In the genomic region with DNA sequence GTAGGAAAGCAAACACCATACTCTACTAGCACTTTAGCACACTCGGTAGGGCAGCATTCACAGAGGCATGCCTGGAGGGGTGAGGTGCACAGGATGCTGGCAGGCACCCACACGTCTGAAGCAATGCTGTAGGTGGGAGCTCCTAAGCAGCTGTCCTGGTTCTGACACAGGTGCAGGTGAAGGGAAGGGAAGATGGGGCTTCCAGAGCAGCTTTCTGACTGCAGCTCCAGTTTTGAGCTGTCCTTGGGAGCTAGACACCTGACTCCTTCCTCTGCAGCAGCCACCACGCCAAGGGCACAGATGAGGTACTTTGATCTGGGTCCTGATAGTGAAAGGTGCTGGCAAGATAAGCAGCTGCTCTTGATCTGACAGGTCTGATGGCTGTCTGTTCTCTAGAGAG, we compare ENCODE assay signal across 9 mouse cellular contexts. TPM values are rescaled to one million over a fixed set of nuclear protein-coding genes. Genes with fewer than 3 reads are reported as not detected.
DNase-seq lines count a peak whose midpoint lies in the region; ATAC-seq and TF ChIP-seq lines count a peak whose summit lies in the region.
"Had no signal": no experiment of that assay in that cellular context is flagged by ENCODE, and none has a peak within 500 bp of the region (broad histone marks: within the 10 kb centered on the region; RNA-seq: fewer than 3 reads in every experiment).

No protein-coding gene starts in this region.

- no peaks in the 10 kb centered on the region for H3K4me1 ChIP-seq in forebrain, postnatal 0 days (ENCODE audit: insufficient read depth)
- H3K4me1 ChIP-seq in forebrain, embryonic 14.5 days (ENCODE audit: control insufficient read depth, insufficient read depth, low read length): no peaks in the 10 kb centered on the region; the same call in 1 of the 2 replicates
- peaks cover 8 to 25% of the 10 kb centered on the region in 2 experiments for H3K4me1 ChIP-seq in MEL (ENCODE audit: control insufficient read depth in 1 of 2, insufficient read depth in 2 of 2, low read length in 2 of 2)
- H3K4me1 ChIP-seq in stomach, postnatal 0 days (replicated peaks; ENCODE audit: control insufficient read depth, insufficient read depth): peaks cover 4% of the 10 kb centered on the region; the same call in 1 of the 2 replicates

- no peak for TF ChIP-seq RAD21 in MEL (IDR thresholded peaks at IDR 0.05; ENCODE audit: low read depth, low read length)

- H3K27me3 ChIP-seq in forebrain, postnatal 0 days (ENCODE audit: insufficient read depth, low read length): no peaks in the 10 kb centered on the region
- no peaks in the 10 kb centered on the region for H3K27me3 ChIP-seq in forebrain, embryonic 14.5 days (replicated peaks; ENCODE audit: control insufficient read depth, insufficient read depth, low read length)
- H3K27me3 ChIP-seq in MEL (ENCODE audit: control insufficient read depth in 1 of 2, insufficient read depth in 2 of 2, low read length in 2 of 2): no peaks in the 10 kb centered on the region
- H3K27me3 ChIP-seq in stomach, postnatal 0 days (ENCODE audit: control insufficient read depth, insufficient read depth, low read length): no peaks in the 10 kb centered on the region
- H3K27me3 ChIP-seq: midbrain, embryonic 15.5 days had no signal

- no peak for TF ChIP-seq EP300 in MEL (IDR thresholded peaks at IDR 0.05; ENCODE audit: low read depth in 1 of 2, low read length in 2 of 2)
- TF ChIP-seq EP300 in stomach, postnatal 0 days (optimal IDR thresholded peaks at IDR 0.05): no peak

- H3K9ac ChIP-seq in forebrain, postnatal 0 days: no peak overlapping the region
- no peak overlapping the region for H3K9ac ChIP-seq in forebrain, embryonic 14.5 days (ENCODE audit: low read length)
- no peak overlapping the region for H3K9ac ChIP-seq in MEL (ENCODE audit: control insufficient read depth, low read depth, low read length, poor library complexity, severe bottlenecking)
- no peak overlapping the region for H3K9ac ChIP-seq in stomach, postnatal 0 days (ENCODE audit: low read length)
- H3K9ac ChIP-seq: midbrain, embryonic 15.5 days had no signal

- no peaks in the 10 kb centered on the region for H3K79me2 ChIP-seq in MEL (ENCODE audit: control insufficient read depth, insufficient read depth, low read length, poor library complexity)

- ATAC-seq in forebrain, postnatal 0 days: no peak
- no peak for ATAC-seq in forebrain, embryonic 14.5 days
- no peak for ATAC-seq in stomach, postnatal 0 days (ENCODE audit: low FRiP score, low TSS enrichment)
- ATAC-seq: midbrain, embryonic 15.5 days had no signal

- no peak overlapping the region for H3K4me3 ChIP-seq in forebrain, postnatal 0 days (ENCODE audit: low read depth, low read length)
- no peak overlapping the region for H3K4me3 ChIP-seq in forebrain, embryonic 14.5 days (ENCODE audit: low read depth, low read length)
- no peak overlapping the region for H3K4me3 ChIP-seq in MEL (ENCODE audit: control insufficient read depth in 1 of 2, insufficient read depth in 1 of 2, low read depth in 2 of 2, low read length in 2 of 2)
- H3K4me3 ChIP-seq in stomach, postnatal 0 days (ENCODE audit: low read depth, low read length): no peak overlapping the region
- H3K4me3 ChIP-seq: midbrain, embryonic 15.5 days had no signal

- TF ChIP-seq POLR2A in MEL (IDR thresholded peaks at IDR 0.05; ENCODE audit: control insufficient read depth in 1 of 2, insufficient read depth in 1 of 2, low read depth in 1 of 2, low read length in 2 of 2, poor library complexity in 1 of 2): no peak

- 78% methylated on average over 3 of the region's 3 CpGs for WGBS in forebrain, postnatal 0 days
- 81% methylated on average over 3 of the region's 3 CpGs for WGBS in forebrain, embryonic 14.5 days
- 55% methylated on average over 3 of the region's 3 CpGs for WGBS in stomach, postnatal 0 days

- peaks cover 89% of the 10 kb centered on the region for H3K36me3 ChIP-seq in forebrain, postnatal 0 days (ENCODE audit: insufficient read depth)
- H3K36me3 ChIP-seq in forebrain, embryonic 14.5 days (ENCODE audit: control insufficient read depth, insufficient read depth, low read length): peaks cover 100% of the 10 kb centered on the region
- peaks cover 14 to 22% of the 10 kb centered on the region in 2 experiments for H3K36me3 ChIP-seq in MEL (ENCODE audit: control insufficient read depth in 1 of 2, insufficient read depth in 2 of 2, low read length in 2 of 2)
- H3K36me3 ChIP-seq in stomach, postnatal 0 days (ENCODE audit: control insufficient read depth, insufficient read depth, low read length): peaks cover 46% of the 10 kb centered on the region

- H3K4me2 ChIP-seq in forebrain, postnatal 0 days (ENCODE audit: low read depth): no peak overlapping the region
- no peak overlapping the region for H3K4me2 ChIP-seq in forebrain, embryonic 14.5 days (ENCODE audit: low read length)
- no peak overlapping the region for H3K4me2 ChIP-seq in stomach, postnatal 0 days (replicated peaks; ENCODE audit: low read depth)
- H3K4me2 ChIP-seq: midbrain, embryonic 15.5 days had no signal

- no peak for TF ChIP-seq CTCF in forebrain, postnatal 0 days (IDR thresholded peaks at IDR 0.05; ENCODE audit: low read depth)
- TF ChIP-seq CTCF in MEL (IDR thresholded peaks at IDR 0.05 in 2 of 3, conservative IDR thresholded peaks at IDR 0.05 in 1 of 3; ENCODE audit: control insufficient read depth in 1 of 3, insufficient read depth in 1 of 3, low read depth in 2 of 3, low read length in 3 of 3, poor library complexity in 1 of 3, severe bottlenecking in 1 of 3): no peak
- TF ChIP-seq CTCF in stomach, postnatal 0 days (IDR thresholded peaks at IDR 0.05; ENCODE audit: low read depth): no peak

- H3K27ac ChIP-seq in forebrain, postnatal 0 days (ENCODE audit: low read depth, low read length): peak overlapping the region; percentile 37; the same call in 1 of the 2 replicates
- no peak overlapping the region; the same call in 1 of the 2 replicates for H3K27ac ChIP-seq in forebrain, embryonic 14.5 days (ENCODE audit: low read depth, low read length)
- H3K27ac ChIP-seq in MEL (ENCODE audit: control insufficient read depth, low read depth, low read length): peak overlapping the region; percentile 70
- H3K27ac ChIP-seq in stomach, postnatal 0 days (replicated peaks): peak overlapping the region; percentile 40; the same call in 1 of the 2 replicates
- H3K27ac ChIP-seq: midbrain, embryonic 15.5 days had no signal

- DNase-seq in forebrain, postnatal 0 days: no peak
- no peak for DNase-seq in forebrain, embryonic 14.5 days (ENCODE audit: low spot score)
- peak; percentile 31 for DNase-seq in layer of hippocampus, adult 9-11 months
- DNase-seq in layer of hippocampus, adult 9-10 months (ENCODE audit: low spot score): no peak
- DNase-seq in MEL (ENCODE audit: low read depth, low spot score): no peak
- DNase-seq in stomach, postnatal 0 days (ENCODE audit: low spot score): no peak
- DNase-seq in adrenal gland, adult 8-10 months: no peak
- no peak for DNase-seq in urinary bladder, adult 2 months (ENCODE audit: low spot score)

- H3K9me3 ChIP-seq in forebrain, postnatal 0 days (ENCODE audit: low read length): no peaks in the 10 kb centered on the region
- H3K9me3 ChIP-seq in forebrain, embryonic 14.5 days (replicated peaks; ENCODE audit: control insufficient read depth, low read length): no peaks in the 10 kb centered on the region
- H3K9me3 ChIP-seq in MEL (replicated peaks; ENCODE audit: insufficient read depth, low read length): no peaks in the 10 kb centered on the region
- H3K9me3 ChIP-seq in stomach, postnatal 0 days (ENCODE audit: control insufficient read depth, low read length): no peaks in the 10 kb centered on the region
- H3K9me3 ChIP-seq: midbrain, embryonic 15.5 days had no signal

TF ChIP-seq in MEL, 35 proteins besides CTCF, POLR2A, EP300 and RAD21:
- no peak for TF ChIP-seq CHD1 (IDR thresholded peaks at IDR 0.05; ENCODE audit: low read depth, low read length)
- TF ChIP-seq GATA1 (IDR thresholded peaks at IDR 0.05; ENCODE audit: low read depth, low read length): peak; percentile 42; the same call in 1 of the 2 replicates
- TF ChIP-seq ETS1 (IDR thresholded peaks at IDR 0.05; ENCODE audit: low read depth, low read length): no peak
- no peak for TF ChIP-seq ZMIZ1 (IDR thresholded peaks at IDR 0.05; ENCODE audit: low read depth, low read length)
- TF ChIP-seq POLR2AphosphoS5 (IDR thresholded peaks at IDR 0.05; ENCODE audit: borderline replicate concordance, low read depth, low read length): no peak
- no peak for TF ChIP-seq BHLHE40 (IDR thresholded peaks at IDR 0.05; ENCODE audit: borderline replicate concordance, low read depth, low read length)
- TF ChIP-seq MYC (IDR thresholded peaks at IDR 0.05; ENCODE audit: low read depth, low read length): no peak
- TF ChIP-seq MYB (IDR thresholded peaks at IDR 0.05; ENCODE audit: low read depth, low read length): no peak
TF ChIP-seq in MEL: peak in this region for 1.

RNA-seq across cellular contexts. Expression of gene Ctnnb1, which starts 32.5 kb away (rescaled TPM):
- total RNA-seq in forebrain, postnatal 0 days (2014; rRNA removed): 839 and 1,100 TPM in 2 replicates
- 368 and 388 TPM in 2 replicates for polyA plus RNA-seq in forebrain, postnatal 0 days (2015; fragmentation: Nextera tagmentation; extraction: Ambion mirVana)
- polyA plus RNA-seq in forebrain, embryonic 14.5 days (2014; fragmentation: Nextera tagmentation; extraction: Ambion mirVana): 788 and 853 TPM in 2 replicates
- 269 and 302 TPM in 2 replicates for total RNA-seq in MEL (2012; rRNA removed)
- polyA plus RNA-seq in MEL (2012; ENCODE audit: insufficient read depth in 1 of 2, insufficient read length in 2 of 2, low read depth in 1 of 2, low replicate concordance in 2 of 2, missing spikeins in 1 of 2): 100 to 1,000 TPM; 377 to 701 TPM
- 220 and 244 TPM in 2 replicates for polyA plus RNA-seq in stomach, postnatal 0 days (2015; fragmentation: Nextera tagmentation; extraction: Ambion mirVana)
- total RNA-seq in adrenal gland, adult 8-10 months (2022): 100 to 1,000 TPM; 868 to 952 (median 900) TPM
- polyA plus RNA-seq in urinary bladder, adult 2 months (2012; rRNA removed): 252 and 357 TPM in 2 replicates
